Mouse (Mus musculus): ENCODE measurements around the gene Spint2. TPM values are rescaled to one million over a fixed set of nuclear protein-coding genes. Genes with fewer than 3 reads are reported as not detected.
"Not testable (repeated sequence)": the region's sequence is repeated elsewhere in the genome, so short reads cannot be mapped to it uniquely, and the experiment has no call there.

Gene Spint2
- polyA plus RNA-seq, 1 experiment, result 264 TPM

DNA sequence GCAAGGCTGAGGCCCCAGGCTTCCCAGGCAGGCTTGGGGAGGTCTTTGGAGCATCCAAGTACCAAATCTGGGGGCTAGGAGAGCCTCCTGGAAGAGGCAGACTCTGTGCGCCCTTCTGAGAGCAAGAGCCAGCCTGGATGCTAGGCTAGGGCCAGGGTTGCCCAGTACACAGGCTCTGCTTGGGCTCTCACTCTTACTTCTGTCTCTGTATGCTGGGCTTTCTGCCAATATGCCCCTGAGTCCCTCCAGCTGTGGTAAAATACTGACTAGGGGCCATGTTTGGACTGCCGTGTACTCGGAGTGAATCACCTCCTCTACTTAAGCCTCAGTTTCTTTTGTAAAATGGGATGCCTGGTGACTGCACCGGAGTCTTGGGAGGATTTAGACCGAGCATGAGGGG lies 35.7 kb downstream of the Spint2 start:
- TF ChIP-seq POLR2A (IDR thresholded peaks at IDR 0.05; ENCODE audit: insufficient read depth, low read length) (no peak), CTCF (IDR thresholded peaks at IDR 0.05; ENCODE audit: low read depth, low read length) (no peak), EP300 (IDR thresholded peaks at IDR 0.05; ENCODE audit: insufficient read depth, low read depth, low read length) (no peak)
- no peaks in the 10 kb centered on the region for H3K27me3 ChIP-seq (ENCODE audit: control insufficient read depth, insufficient read depth, low read length, poor library complexity, severe bottlenecking)

DNA sequence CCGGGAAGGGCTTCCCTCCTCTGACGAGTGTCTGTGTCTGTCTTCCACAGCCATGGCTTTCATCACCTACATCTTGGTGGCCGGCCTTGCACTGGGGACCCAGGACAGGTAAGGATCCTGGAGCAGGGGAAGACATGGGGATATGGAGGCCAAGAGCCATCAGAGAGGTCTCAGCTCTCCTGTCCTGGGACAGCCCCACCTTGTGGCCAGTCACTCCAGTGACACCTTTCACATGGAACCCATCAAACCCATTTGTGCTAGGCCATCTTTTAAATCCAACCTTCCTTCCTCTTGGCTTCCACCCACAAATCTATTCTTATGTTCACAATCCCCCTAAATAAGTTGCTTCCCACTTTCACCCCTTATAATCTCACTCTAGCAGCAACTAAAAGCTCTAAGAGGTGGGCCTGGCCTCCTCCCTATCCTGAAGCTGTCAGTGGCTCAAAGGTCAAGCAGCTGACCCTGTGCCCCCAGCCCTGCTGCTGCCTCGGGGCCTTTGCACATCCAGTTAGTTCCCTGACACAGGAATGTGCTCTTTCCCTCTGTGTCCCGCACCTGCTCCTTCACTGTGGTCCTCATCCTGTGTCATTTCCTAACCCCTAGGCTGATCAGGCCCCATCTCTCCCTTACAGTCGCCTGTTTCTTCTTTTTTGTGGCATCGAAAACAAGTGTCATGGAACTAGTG lies 36.8 kb downstream of the Spint2 start:
- H3K27ac ChIP-seq (ENCODE audit: insufficient read depth, low read length), result peak overlapping the region; percentile 45; the same call in 1 of the 2 replicates
- no peak overlapping the region for H3K9ac ChIP-seq (ENCODE audit: low read depth, poor library complexity, severe bottlenecking)
- peaks cover under 1% of the 10 kb centered on the region for H3K4me1 ChIP-seq (ENCODE audit: control insufficient read depth, insufficient read depth, low read length)
- no peak overlapping the region for H3K4me3 ChIP-seq (ENCODE audit: low read depth, low read length)
- TF ChIP-seq CTCF (IDR thresholded peaks at IDR 0.05; ENCODE audit: low read depth, low read length) (peak; percentile 89), POLR2A (IDR thresholded peaks at IDR 0.05; ENCODE audit: insufficient read depth, low read length) (no peak)
- H3K9me3 ChIP-seq (replicated peaks; ENCODE audit: control insufficient read depth, insufficient read depth, low read length, poor library complexity, severe bottlenecking), result no peaks in the 10 kb centered on the region
- no peaks in the 10 kb centered on the region for H3K27me3 ChIP-seq (ENCODE audit: control insufficient read depth, insufficient read depth, low read length, poor library complexity, severe bottlenecking)
- no peaks in the 10 kb centered on the region for H3K36me3 ChIP-seq (ENCODE audit: control insufficient read depth, insufficient read depth, low read length, poor library complexity, severe bottlenecking)

More for the DNA sequence above, 35.7 kb downstream of the Spint2 start:
- H3K27ac ChIP-seq (ENCODE audit: insufficient read depth, low read length), result no peak overlapping the region
- no peaks in the 10 kb centered on the region for H3K9me3 ChIP-seq (replicated peaks; ENCODE audit: control insufficient read depth, insufficient read depth, low read length, poor library complexity, severe bottlenecking)
- H3K4me3 ChIP-seq (ENCODE audit: low read depth, low read length), result no peak overlapping the region
- H3K9ac ChIP-seq (ENCODE audit: low read depth, poor library complexity, severe bottlenecking), result no peak overlapping the region
- H3K4me1 ChIP-seq (ENCODE audit: control insufficient read depth, insufficient read depth, low read length), result no peaks in the 10 kb centered on the region
- no peaks in the 10 kb centered on the region for H3K36me3 ChIP-seq (ENCODE audit: control insufficient read depth, insufficient read depth, low read length, poor library complexity, severe bottlenecking)

DNA sequence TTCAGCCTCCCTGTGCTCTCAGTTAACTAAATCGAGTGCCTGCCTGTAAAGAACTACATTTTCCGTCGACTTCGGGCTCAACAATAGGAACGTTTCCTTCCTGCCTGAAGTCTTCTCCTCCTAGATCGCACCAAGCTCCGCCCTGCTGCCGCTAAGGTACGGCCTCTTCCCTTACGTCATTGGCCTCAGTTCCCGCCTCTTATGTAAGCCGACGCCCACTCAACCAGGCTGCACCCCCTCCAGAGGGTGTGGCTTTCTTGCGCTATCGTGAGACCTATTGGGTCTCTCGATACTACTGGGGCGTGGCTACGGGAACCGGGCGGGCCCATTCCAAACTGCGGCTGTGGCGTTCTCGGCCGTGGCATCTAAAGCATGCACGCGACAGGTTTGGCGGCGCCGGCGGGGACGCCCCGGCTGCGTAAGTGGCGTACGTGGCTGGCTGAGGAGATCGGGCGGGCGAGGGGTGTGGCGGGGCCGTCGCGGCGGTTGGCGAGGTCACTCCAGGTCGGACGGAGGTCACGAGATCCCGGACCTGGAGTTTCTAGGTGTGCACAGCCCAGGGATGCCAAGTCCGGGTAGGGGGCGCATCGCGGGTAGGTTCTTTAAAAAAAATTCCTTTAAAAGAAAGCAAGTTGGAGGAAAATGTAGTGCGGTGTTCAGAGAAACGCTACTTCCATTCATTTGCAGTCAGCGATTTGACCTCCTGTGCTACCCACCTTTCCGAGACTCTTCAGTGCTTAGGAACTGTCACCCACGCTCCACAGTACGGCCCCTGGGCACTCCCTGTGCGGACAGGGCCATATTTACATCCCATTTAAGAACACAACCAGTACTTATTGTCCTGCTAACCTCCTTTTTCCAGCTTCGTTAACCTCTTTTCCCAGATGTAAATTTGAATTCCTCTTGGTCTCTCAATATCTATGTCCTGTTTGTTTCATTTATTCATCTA lies 43.4 kb downstream of the Spint2 start, which contains the start of gene Yif1b:
Yif1b (plus strand) TSS at position 311 of the 949 bp plus-strand sequence.
- H3K4me1 ChIP-seq (ENCODE audit: control insufficient read depth, insufficient read depth, low read length), result peaks cover 3% of the 10 kb centered on the region
- peak within 1 kb of the TSS; percentile 97 for H3K4me3 ChIP-seq (ENCODE audit: low read depth, low read length)
- peak; percentile 43; the same call in 1 of the 2 replicates for TF ChIP-seq EP300 (IDR thresholded peaks at IDR 0.05; ENCODE audit: insufficient read depth, low read depth, low read length)
- TF ChIP-seq POLR2A (IDR thresholded peaks at IDR 0.05; ENCODE audit: insufficient read depth, low read length), result peak; percentile 73
- TF ChIP-seq CTCF (IDR thresholded peaks at IDR 0.05; ENCODE audit: low read depth, low read length), result no peak
- H3K36me3 ChIP-seq (ENCODE audit: control insufficient read depth, insufficient read depth, low read length, poor library complexity, severe bottlenecking), result no peaks in the 10 kb centered on the region
- no peaks in the 10 kb centered on the region for H3K27me3 ChIP-seq (ENCODE audit: control insufficient read depth, insufficient read depth, low read length, poor library complexity, severe bottlenecking)
- H3K9me3 ChIP-seq (replicated peaks; ENCODE audit: control insufficient read depth, insufficient read depth, low read length, poor library complexity, severe bottlenecking), result no peaks in the 10 kb centered on the region
- peak within 1 kb of the TSS; percentile 37 for H3K9ac ChIP-seq (ENCODE audit: low read depth, poor library complexity, severe bottlenecking)
- peak within 1 kb of the TSS; percentile 80 for H3K27ac ChIP-seq (ENCODE audit: insufficient read depth, low read length)

DNA sequence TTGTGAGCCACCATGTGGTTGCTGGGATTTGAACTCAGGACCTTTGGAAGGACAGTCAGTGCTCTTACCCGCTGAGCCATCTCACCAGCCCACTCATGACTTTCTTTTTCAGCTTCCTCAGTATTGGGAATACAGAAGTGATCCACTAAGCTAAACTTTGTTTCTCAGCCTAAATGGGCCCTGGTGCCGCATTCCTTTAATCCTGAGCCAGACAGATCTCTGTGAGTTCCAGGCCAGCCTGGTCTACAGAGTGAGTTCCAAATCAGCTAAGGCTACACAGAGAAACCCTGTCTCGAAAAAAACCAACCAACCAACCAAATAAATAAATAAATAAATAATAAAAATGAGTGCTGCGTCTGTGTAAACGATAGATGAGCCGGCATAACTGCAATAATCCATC lies 44.1 kb downstream of the Spint2 start:
- not testable (repeated sequence) for H3K4me1 ChIP-seq (ENCODE audit: control insufficient read depth, insufficient read depth, low read length); H3K9me3 ChIP-seq (replicated peaks; ENCODE audit: control insufficient read depth, insufficient read depth, low read length, poor library complexity, severe bottlenecking); H3K27me3 ChIP-seq (ENCODE audit: control insufficient read depth, insufficient read depth, low read length, poor library complexity, severe bottlenecking); H3K36me3 ChIP-seq (ENCODE audit: control insufficient read depth, insufficient read depth, low read length, poor library complexity, severe bottlenecking)
- peak overlapping the region; percentile 80 for H3K27ac ChIP-seq (ENCODE audit: insufficient read depth, low read length)
- peak overlapping the region; percentile 36 for H3K9ac ChIP-seq (ENCODE audit: low read depth, poor library complexity, severe bottlenecking)
- peak overlapping the region; percentile 72 for H3K4me3 ChIP-seq (ENCODE audit: low read depth, low read length)

DNA sequence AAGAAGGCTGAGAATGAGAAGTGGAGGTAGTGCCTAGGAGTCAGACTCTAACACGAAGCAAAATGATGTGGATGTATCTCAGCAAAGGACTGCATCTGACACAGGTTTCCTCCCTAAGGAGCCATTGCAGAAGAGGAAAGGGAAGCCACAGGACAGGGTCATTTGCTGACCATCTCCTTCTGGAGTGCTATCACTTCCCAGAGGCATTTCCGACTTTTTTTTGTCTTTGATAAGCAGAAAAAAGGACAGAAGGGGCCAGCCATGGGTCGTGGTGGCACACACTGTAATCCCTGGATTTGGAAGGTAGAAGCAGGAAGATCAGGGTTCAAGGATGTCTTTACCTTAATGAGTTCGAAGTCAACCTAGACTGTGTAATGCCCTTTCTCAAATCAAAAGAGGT lies 45.1 kb downstream of the Spint2 start:
- H3K27ac ChIP-seq (ENCODE audit: insufficient read depth, low read length), result no peak overlapping the region
- H3K27me3 ChIP-seq (ENCODE audit: control insufficient read depth, insufficient read depth, low read length, poor library complexity, severe bottlenecking), result no peaks in the 10 kb centered on the region
- TF ChIP-seq EP300 (IDR thresholded peaks at IDR 0.05; ENCODE audit: insufficient read depth, low read depth, low read length), result no peak
- no peak overlapping the region for H3K4me3 ChIP-seq (ENCODE audit: low read depth, low read length)
- H3K4me1 ChIP-seq (ENCODE audit: control insufficient read depth, insufficient read depth, low read length), result peaks cover 3% of the 10 kb centered on the region
- no peaks in the 10 kb centered on the region for H3K9me3 ChIP-seq (replicated peaks; ENCODE audit: control insufficient read depth, insufficient read depth, low read length, poor library complexity, severe bottlenecking)
- H3K36me3 ChIP-seq (ENCODE audit: control insufficient read depth, insufficient read depth, low read length, poor library complexity, severe bottlenecking), result no peaks in the 10 kb centered on the region
- H3K9ac ChIP-seq (ENCODE audit: low read depth, poor library complexity, severe bottlenecking), result no peak overlapping the region

DNA sequence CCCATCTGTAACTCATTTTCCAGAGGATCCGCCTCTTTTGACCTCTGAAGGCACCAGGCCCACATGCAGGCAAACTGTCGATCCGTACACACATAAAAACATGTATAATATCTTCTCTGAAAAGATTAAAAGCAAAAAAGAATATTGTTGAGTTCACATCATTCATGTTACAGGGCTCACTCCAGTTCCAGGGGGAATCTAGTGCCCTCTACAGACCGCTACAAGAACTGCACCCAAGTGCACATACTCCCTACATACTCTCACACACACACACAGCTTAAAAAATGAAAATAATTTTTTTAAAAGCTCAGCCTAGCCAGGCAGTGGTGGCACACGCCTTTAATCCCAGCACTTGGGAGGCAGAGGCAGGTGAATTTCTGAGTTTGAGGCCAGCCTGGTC lies 47.1 kb downstream of the Spint2 start:
- peak; percentile 24 for TF ChIP-seq CTCF (IDR thresholded peaks at IDR 0.05; ENCODE audit: low read depth, low read length)
- TF ChIP-seq EP300 (IDR thresholded peaks at IDR 0.05; ENCODE audit: insufficient read depth, low read depth, low read length), result no peak
- Histone ChIP-seq H3K4me3 (ENCODE audit: low read depth, low read length) (no peak overlapping the region), H3K9me3 (replicated peaks; ENCODE audit: control insufficient read depth, insufficient read depth, low read length, poor library complexity, severe bottlenecking) (no peaks in the 10 kb centered on the region), H3K9ac (ENCODE audit: low read depth, poor library complexity, severe bottlenecking) (no peak overlapping the region), H3K27ac (ENCODE audit: insufficient read depth, low read length) (no peak overlapping the region), H3K36me3 (ENCODE audit: control insufficient read depth, insufficient read depth, low read length, poor library complexity, severe bottlenecking) (no peaks in the 10 kb centered on the region), H3K27me3 (ENCODE audit: control insufficient read depth, insufficient read depth, low read length, poor library complexity, severe bottlenecking) (no peaks in the 10 kb centered on the region), H3K4me1 (ENCODE audit: control insufficient read depth, insufficient read depth, low read length) (peaks cover under 1% of the 10 kb centered on the region)

All from ES-Bruce4 (cell line).